Mouse (Mus musculus): ENCODE results near the gene Lrba.

The Lrba gene

GRCm38 (mm10) chr3:86522880-86523505, 298.5 kb downstream of the Lrba start:
- no peak for DNase-seq

GRCm38 (mm10) chr3:86531531-86532269, 307.2 kb downstream of the Lrba start:
- no peak for DNase-seq

GRCm38 (mm10) chr3:86536751-86537150, 312.3 kb downstream of the Lrba start:
- no peak for DNase-seq

- no peak for DNase-seq
These were observed 314.4 kb downstream of the Lrba start for GRCm38 (mm10) chr3:86538645-86539554.

GRCm38 (mm10) chr3:86539555-86540168, 315.2 kb downstream of the Lrba start:
- no peak for DNase-seq

- no peak for DNase-seq
These were observed 316.7 kb downstream of the Lrba start for GRCm38 (mm10) chr3:86541074-86541614.

- no peak for DNase-seq
These were observed 317.4 kb downstream of the Lrba start for GRCm38 (mm10) chr3:86541863-86542397.

GRCm38 (mm10) chr3:86544785-86545184, 320.3 kb downstream of the Lrba start:
- peak; percentile 50 to 60 for DNase-seq

GRCm38 (mm10) chr3:86545945-86546344, 321.5 kb downstream of the Lrba start:
- DNase-seq, result no peak

- peak; percentile 80 to 81 for DNase-seq
These were observed 322.2 kb downstream of the Lrba start for GRCm38 (mm10) chr3:86546471-86547250.

- DNase-seq, result peak; percentile 44 to 60
These were observed 322.8 kb downstream of the Lrba start for GRCm38 (mm10) chr3:86547251-86547791.

- peak; percentile 49 to 53 for DNase-seq
These were observed 323.9 kb downstream of the Lrba start, which contains the start of gene Mab21l2 for GRCm38 (mm10) chr3:86548091-86549015. TSS of gene Mab21l2 (minus strand) at chr3:86548629.

- DNase-seq, result peak in 1 of 2 experiments; percentile 26
These were observed 326.0 kb downstream of the Lrba start for GRCm38 (mm10) chr3:86550301-86551010.

GRCm38 (mm10) chr3:86551011-86551728, 326.7 kb downstream of the Lrba start:
- DNase-seq, result peak in 1 of 2 experiments; percentile 21

GRCm38 (mm10) chr3:86552170-86552569, 327.7 kb downstream of the Lrba start:
- DNase-seq, result no peak

GRCm38 (mm10) chr3:86558976-86559375, 334.5 kb downstream of the Lrba start:
- no peak for DNase-seq

GRCm38 (mm10) chr3:86559635-86560034, 335.2 kb downstream of the Lrba start:
- no peak for DNase-seq

- DNase-seq, result no peak
These were observed 336.0 kb downstream of the Lrba start for GRCm38 (mm10) chr3:86560281-86561022.

Data from cerebellum, postnatal 14 days (tissue).